Mouse (Mus musculus) megakaryocyte-erythroid progenitor cell, adult 5-6 weeks (primary cell): ENCODE results near the gene Hibch. TPM values are rescaled to one million over a fixed set of nuclear protein-coding genes. Genes with fewer than 3 reads are reported as not detected.
"Not testable (repeated sequence)": the region's sequence is repeated elsewhere in the genome, so short reads cannot be mapped to it uniquely, and the experiment has no call there.

Experiments used
- ATAC-seq: replicated peaks from 2 replicates; pipeline ENCODE4 v1.8.0; 2016; ENCODE audit warnings: mild to moderate bottlenecking, inconsistent platforms; ENCODE audit not compliant: severe bottlenecking, poor library complexity, low FRiP score, low TSS enrichment
- total RNA-seq, 2 experiments: library from RNA; stranded (forward) in 1 of 2; stranded (reverse) in 1 of 2; fragments of 200-1000, 215-1000 nt in 1 of 2; fragments of >200 nt in 1 of 2; fragmentation: Nextera tagmentation in 1 of 2; gene quantifications; 2 replicates each; pipeline ENCODE4 v1.2.3; 2014 to 2017

Hibch gene
- total RNA-seq, 2 experiments from 2014 or later, result 38.7 to 81.7 TPM

DNA sequence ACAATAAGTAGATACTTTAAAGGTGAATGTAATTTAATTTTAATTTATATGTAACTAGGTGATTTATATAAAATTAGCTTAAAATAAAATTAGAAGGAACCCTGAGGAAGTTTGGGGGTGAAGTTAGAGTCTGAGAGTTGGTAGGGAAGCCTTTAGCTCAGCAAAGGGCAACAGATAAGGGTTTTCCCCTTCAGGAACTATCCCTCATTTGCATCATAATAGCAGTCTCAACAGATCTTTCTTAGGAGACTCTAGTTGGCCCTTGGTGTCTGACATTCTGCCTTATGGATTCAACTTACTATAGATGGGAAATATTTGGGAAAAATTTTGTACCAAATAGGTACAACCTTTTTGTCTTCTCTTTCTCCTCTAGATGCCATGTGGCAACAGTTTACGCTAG, 19.5 kb downstream of the Hibch start:
- no peak for ATAC-seq

DNA sequence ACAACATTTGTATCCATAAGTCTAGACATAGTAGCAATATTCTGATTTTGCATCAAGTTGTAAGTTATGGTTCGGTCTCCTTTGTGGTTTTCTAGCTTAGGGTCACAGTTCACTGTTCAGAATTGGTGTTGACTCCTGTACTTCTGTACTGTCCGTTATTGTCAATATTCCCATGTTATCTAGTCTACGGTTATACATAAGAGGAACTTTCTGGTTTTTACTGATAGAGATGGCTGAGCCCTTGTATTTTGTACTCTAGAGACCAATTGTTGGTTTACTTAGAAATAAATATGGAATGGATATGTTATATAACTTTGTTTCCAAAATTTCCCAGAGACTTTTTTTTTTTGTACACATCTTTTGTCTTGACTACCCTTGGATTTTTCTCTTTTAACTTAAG, 21.3 kb downstream of the Hibch start:
- ATAC-seq, result no peak

DNA sequence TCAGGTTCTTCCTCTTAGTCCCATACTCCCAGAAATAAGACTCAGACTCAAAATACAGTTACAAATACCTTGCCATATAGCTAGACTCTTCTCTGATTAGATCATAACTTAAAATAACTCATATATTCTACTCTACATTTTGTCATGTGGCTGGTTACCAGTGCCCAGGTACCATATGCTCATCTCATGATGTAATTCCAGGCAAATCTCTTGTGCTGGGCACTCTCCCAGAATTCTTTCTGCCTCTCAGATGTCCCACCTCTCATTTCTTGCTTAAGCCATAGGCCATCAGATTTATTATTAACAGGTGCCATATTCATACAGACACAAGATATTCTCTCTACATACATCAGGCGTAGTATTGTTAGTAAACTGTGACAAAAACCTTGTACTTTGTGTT, 23.1 kb downstream of the Hibch start:
- ATAC-seq, result no peak

DNA sequence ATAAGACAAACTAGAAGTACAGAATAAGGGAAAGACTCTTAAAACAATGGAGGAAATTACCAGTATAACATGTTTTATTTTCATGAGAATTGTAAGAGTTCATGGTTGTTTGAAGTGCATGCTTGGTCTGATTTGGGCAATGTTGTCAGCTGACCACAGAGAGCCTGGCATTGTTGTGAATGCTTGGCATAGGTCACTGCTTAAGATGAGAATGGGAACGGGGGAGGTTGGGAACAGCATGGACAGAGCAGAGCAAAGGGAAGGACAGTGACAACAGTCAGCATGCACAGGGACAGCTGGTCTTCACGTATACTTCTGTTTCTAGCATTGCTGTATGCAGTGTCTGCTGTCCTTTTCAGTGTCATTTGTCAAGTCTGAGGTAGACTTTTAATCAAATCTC, 39.5 kb downstream of the Hibch start:
- ATAC-seq, result no peak

DNA sequence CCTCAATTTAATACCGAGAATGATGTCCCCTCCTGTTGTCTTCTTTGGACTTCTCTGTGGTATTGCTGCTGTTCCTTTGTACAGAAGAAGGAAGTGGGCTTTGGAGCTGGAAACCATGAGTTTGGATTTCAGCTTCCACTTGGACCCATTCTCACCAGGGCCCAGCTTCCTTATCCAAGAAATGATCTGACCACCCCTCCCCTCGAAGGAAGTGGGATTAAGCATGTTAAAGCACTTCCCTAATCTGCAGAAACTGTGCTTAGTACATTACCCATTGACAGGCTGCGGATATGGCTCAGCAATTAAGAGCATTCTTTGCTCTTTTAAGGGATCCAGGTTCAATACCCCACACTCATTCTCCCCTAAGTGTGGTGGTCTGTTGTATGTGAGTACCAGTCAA, 65.1 kb downstream of the Hibch start:
- ATAC-seq, result no peak

DNA sequence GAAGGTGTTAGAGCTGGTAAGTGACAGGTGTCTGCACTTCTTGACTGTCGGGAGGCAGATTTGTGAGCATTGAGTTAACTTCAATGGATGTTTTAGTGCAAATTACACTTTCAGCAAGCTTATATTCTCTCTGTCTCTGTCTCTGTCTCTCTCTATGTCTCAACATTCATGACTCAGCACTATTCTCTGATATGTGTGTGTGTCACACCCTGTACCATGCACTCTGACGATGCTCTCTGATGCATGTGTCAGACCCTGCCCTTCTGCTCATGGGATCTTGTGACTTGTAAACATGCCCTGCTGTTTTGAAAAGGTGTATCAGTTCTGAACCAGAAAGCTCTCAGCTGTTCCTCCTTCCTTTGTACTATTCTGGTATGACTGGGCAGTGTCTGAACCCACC, 71.9 kb downstream of the Hibch start:
- ATAC-seq, result no peak

DNA sequence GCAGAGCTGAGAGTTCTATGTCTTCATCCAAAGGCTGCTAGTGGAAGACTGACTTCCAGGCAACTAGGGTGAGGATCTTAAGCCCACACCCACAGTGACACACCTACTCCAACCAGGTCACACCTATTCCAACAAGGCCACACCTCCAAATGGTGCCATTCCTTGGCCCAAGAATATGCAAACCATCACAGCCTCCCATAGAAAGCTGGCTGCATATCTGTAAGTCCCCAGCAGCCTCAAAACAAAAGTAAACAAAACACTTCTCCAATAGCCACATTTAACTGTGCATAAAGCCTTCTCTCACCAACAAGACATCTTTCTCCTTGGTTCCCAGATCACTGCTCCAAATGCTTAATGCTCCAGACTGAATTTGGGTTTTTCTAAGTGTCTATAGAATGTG, 74.2 kb downstream of the Hibch start:
- not testable (repeated sequence) for ATAC-seq

DNA sequence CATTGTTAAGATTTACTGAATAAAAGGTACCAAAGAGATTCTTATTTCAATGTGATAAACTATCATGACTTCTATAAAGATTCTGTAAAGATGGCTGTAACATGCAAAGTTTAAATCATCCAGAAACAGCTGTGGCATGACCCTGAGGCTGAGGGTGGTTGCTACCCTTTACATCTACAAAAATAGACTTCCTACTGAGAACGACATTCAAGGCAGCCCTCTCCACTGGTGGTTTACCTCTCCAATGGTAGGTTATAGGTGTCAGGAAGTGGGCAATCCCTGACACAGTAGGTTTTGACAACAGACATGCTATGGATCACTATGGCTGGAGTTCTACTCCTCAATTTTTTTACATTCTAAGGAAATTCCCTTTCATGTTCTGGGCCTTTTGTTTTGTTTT, 79.8 kb downstream of the Hibch start:
- ATAC-seq, result not testable (repeated sequence)

DNA sequence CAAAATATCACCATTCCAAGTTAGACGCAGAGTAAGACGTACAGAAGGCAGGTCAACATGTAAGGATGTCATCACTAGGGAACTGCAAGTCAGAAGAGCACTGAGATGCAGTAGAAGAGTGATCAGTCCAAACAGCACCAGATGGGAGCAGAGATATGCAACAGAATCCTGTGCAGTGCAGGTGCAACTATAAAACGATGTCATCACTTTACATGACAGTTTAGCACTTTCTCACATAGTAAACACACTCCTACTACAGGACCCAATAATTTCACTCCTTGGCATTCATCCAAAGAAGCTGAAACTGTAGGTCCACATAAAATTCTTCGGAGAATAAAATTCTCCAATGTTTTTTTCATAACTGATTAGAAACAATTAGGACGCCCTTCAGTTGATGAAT, 89.8 kb downstream of the Hibch start:
- no peak for ATAC-seq

DNA sequence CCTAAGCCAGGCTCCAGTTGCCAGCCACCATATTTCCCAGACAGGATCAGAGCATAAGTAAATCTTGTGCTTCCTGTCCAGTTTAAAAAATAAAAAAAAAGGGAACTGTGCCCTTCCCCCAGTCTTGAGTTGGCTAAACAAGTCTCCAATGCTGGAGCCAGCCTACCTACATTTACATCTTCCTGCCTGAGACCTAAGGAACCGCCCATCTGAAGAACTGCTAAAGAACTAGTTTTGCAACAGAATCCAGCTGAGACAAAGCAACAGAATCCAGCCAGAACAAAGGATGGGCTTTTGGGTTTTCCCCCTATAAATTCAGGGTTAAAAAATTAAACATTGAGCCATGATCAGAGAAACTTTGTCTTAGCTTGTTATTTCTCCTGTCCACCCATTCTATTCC, 94.3 kb downstream of the Hibch start:
- ATAC-seq, result no peak

DNA sequence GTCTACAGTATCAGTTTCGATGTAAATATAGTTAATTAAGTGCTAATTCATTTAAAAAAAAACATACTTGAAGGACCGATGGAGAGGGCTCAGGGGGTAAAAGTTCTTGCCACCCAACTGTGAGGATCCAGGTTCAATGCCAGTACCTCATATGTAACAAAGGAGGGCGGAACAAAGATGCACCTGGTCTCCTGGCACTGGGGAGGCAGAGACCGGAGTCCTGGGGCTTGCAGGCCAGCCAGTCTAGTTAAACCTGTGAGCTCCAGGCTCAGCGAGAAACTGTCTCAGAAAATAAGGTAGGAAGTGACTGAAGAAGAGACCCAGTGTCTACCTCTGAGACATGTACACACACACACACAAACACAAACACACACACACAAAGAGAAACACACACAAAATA, 103.2 kb downstream of the Hibch start:
- no peak for ATAC-seq

DNA sequence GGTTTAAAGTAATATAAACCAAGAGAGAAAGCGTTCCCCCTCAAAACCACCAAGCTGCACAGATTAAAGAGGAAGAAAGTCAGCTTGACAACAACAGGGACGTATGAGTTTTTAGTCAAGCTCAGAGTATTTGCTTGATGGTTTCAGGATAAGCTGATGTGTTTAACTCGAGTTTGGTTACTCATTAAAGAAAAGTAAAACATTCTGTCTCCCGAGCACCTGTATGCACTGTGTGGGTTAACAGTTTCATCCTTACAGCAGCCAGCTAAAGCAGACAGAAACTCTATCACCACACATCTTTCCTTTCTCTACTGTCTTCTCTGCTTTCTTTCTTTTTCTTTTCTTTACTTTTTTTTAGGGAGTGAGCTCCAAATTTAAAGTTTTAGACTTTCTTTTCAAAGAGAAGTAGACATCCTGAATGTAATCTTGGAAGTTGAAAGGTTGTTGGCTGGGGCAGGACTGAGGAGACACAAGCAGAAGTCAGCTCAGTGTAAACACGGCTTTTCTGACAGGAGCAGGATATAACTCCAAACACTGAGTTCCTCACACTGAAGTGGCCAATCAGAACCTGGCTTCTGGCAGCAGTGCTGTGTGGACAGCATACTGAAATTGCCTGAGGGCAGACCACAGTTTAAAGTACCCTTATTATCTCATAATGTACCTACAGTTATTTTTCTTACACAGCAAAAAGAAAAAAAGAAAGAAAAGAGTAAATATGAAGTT, 106.6 kb downstream of the Hibch start:
- no peak for ATAC-seq

DNA sequence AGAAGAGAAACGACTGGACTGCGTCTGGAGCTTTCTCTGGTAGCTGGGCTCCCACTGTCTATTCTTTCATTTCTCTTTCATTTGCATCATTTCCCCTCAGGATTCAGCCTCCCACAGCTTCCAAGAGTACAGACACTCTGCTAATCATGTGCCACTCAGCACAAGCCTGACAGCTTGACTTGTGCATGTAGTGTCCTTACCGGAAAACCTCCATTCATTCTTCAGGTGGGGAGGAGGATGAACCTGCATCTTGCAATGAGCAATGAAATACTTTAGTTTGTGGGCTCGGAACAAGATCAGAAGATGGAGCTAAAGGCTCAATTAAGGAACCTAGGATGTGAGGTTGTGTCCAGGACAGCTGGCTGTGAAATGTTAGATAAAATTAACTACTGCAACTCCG, 107.4 kb downstream of the Hibch start:
- no peak for ATAC-seq

DNA sequence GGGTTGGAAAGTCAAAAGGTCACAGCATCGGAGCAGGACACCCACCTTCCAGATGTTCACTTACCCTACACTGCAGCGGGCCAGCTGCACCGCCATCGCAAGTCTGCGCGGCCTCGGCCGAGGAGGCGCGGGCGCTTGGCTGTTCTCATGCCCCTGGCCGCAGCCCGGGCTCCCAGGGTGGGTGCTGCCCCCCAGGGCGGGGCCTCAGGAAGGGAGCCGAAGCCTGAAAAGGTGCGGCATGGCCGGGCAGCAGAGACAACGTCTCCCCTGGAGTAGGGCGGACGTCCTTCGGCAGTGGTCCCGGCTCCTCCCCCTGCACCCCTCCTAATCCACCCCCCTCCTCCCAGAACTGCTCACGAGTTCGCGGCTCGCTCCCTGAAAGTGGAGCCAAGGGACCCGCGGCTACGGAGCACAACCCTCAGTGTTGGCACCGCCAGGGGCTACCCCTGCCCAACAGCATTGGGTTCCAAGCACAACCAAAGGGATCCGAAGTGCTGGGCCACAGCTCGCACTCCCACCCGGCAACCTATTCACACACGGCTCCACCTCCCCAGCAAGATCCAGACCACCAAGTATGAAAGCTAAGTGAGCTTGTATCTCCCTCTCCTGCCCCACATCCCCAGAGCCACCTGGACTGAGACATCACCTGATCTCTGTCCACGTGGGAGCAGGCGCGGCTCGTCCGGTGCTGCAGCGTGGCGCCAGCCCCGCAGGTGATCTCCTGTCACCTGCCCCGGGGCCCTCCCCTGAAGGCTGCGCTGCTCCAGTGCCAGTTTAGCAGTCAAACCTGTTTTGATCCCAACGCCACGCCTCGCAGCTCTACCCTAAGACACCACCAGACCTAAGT, 108.0 kb downstream of the Hibch start:
- ATAC-seq, result peak; percentile 53

DNA sequence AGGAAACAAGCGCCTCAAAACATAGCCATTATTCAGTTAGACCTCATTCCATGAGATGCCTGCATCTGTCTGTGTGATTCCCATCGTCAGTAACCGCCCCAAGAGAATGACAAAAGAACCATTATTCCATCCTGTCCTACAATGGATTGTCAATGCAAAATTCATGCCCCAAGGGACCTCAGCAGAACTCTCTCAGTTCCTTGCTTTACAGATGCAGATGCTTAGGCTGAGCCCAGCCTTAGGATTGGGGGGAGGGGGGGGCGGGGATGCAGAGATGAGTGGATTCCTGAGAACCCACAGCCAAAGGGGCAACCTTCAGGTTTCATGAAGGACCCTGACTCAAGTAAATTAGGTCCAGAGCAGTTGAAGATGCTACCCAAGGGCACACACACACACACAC, 108.8 kb downstream of the Hibch start:
- ATAC-seq, result no peak

DNA sequence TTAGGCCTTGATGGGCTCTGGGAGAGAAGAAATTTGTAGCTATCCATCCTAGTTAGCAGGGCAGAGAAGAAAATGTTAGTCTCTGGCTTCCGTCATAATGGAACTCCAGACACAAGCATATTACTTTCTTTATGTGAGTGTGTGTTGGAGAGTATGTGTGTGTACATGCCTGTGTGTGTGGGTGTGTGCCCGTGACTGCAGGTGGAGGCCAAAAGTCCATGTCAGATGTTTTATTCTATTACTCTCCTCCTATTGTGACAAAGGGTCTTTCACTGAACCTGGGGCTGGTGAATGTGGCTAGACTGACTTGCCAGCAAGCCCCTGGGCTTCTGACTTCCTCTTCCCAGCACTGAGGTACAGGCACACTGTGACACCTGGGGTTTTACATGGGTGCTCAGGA, 109.7 kb downstream of the Hibch start:
- ATAC-seq, result no peak

DNA sequence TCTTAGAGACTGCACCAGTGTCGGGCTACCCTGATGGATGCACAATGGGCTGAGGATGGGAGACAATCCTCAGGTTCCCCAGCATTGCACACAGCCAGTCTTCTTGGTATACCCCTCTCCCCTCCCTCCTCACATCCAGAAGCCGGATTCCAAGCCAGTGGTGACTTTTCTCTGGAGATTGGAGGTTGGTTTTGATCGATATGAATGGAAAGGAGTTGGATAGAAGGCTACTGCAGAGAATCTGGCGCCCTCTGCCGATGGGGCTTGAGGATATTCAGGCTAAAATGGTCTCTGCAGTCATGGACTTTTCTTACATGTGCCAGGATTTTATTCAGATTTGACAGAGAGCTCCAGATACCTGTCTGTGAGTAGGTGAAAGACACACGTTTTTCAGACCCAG, 110.4 kb downstream of the Hibch start:
- peak; percentile 58; the same call in 1 of the 2 replicates for ATAC-seq

DNA sequence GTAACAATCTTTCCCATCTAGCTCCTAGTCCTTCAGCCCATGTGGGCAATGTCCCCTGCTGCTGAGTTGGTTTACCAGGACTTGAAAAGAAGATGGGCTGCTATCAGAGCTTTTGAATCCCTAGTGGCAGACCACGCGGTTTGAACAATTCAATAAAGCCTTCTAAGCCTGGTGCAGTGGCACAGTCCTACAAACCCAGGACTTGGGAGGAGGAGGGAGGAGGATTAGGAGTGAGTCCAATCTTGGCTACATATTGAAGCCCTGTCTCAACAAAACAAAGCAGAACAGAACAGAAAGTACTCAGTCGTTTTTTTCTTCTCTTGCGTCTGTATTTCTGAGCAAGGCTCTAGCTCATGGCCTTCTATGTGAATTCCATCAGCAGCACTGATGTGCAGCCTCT, 112.0 kb downstream of the Hibch start:
- no peak for ATAC-seq

DNA sequence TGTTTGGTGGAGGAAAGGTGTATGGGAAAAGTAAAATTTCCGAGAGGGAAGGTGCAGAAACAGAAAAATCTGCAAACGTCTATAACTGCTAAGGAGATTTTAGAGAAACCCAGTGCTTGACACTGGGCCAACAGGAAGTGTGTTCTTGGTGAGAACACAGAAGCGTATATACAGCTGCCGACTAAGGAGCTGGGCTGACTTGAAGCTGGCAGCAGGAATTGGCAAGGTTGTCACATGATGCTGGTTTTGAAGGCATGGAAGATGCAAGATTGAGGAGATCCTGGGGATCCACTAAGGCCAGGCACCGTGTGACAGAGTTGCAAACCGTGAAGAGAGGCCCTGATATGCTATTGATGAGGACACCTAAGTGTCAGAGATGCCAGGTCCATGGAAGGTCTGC, 115.5 kb downstream of the Hibch start:
- no peak for ATAC-seq

DNA sequence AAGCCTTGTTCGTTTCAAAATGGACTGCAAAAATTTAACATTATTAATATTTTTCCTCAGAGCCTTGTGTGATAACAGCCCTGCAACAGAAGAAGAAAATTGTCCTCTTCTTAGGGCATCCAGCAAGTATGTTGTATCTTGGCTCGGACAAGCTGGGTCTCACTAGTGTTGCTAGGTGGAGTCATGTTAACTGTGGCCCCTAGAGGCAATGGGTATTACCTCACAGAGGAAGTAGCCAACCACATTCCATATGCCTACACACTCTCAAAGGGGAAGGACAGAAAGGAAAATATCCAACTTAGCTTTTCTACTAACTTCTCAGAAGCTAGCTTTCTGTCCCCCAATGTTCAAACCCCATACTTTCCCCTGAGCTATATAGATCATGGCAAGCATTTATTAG, 118.4 kb downstream of the Hibch start:
- ATAC-seq, result no peak

DNA sequence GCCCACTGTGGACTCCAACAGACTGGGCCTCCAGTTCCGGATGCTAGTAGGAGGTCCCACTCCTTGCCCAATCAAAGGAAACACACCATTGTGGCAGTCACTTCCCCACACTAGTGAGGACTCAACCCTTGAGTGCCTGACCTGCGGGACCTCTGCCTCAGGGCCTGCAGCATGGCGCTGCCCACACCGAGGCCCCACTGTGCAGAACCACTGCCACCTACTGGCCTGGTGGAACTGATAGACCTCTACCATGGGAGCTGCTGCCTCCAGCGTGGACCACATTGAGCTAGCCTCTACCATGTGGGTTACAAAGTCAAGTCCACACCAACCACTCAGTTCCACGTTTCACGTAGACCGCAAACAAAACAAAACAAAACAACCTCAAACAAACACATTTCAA, 119.9 kb downstream of the Hibch start:
- 0 out of 2 replicates have a peak, but pooled peaks have one; percentile 22 for ATAC-seq
